Mouse (Mus musculus): ENCODE data around the gene Evi2a.

Evi2a gene

GRCm38 (mm10) chr11:79530333-79530761 lies at the start of gene Evi2a, which contains the start of gene Evi2:
Gene Evi2a, minus strand, starts transcription at chr11:79530609.
Gene Evi2, minus strand, starts transcription at chr11:79530589.
- DNase-seq (ENCODE audit: low read depth): peak; percentile 97

GRCm38 (mm10) chr11:79577741-79578140 lies 47.3 kb upstream of the Evi2a start:
- DNase-seq (ENCODE audit: low read depth): peak; percentile 85

DNA sequence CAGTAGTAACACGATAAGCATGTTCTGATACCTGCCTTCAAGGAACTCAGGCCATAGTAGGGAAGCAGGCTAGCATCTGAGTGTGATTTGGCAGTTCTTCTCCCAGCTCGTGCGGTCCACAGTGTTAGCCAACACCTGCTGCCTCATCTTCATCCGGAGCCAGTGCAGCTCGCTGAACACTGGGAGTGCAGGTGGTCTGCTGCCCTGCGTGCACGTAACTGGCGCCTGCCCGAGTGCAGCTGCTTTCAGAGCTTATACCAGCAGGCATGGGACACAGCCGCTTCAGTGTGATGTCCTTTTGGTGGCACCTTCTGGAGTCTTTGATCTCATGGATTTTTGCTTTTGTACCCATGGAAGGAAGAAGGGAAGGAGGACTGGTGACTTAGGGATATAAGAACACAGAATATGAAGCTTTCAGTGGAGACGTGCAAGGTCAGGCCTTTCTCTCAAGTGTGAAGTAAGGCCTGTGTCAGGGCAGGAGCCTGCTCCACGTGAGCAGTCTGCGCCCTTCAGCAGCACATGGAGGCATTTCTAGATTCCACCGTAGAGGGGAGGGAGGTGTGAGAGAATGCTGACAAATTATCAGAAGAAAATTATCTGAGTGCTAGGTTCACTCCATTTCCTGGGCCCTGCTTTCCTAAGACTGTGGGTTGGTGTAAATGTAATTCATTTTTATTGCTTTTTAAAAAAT lies 45.1 kb upstream of the Evi2a start:
- DNase-seq (ENCODE audit: low read depth): no peak

DNA sequence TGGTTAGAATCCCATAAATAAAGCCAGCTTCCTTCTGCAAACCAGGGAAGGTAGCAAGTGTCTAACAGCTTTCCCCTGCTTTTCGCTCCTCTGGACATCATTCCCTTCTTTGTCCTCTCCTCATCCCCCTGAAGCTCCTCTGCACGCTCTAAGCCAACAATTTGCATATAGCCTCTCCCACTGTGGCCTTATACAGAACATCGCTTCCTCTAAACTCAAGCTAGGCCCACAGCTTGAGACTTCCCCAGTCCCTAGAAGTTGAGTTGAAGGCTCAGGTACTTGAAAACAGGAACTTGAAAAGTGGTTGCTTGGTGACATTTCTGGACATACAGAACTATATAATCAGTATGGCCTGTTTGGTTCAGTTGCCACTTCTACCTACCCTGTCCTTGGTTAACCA lies 43.4 kb upstream of the Evi2a start:
- no peak for DNase-seq (ENCODE audit: low read depth)

- DNase-seq (ENCODE audit: low read depth): no peak
Observed at GRCm38 (mm10) chr11:79570319-79570718, 39.9 kb upstream of the Evi2a start.

DNA sequence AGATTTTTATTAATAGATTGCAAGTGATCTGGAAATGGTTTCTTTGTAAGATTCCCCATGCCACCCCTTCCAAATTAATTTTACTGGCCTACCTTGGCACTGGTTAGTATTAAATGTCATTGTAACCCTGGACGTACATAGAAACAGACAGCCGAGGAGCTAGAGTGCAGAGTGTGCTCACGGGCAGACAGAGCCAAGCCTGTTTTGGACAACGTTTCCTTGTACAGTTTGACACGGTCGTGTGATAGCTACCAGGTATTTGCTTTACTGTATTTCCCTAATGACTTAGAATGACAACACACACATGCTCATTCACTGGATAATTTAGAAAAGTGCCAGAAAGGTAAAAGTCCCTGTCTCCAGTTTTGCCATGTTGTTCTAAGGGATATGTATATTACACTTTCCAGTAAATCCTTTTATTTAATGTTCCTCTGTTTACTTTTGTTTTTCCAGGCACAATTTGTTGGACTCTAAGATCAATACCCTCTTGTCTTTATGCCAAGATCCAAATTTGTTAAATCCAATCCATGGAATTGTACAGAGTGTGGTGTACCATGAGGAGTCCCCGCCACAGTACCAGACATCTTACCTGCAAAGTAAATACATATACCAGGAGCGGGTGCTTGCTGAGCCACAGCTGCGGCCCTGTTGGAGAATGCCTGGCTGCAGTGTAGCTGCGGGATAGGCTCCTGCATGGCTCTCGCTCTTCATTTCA lies 37.9 kb upstream of the Evi2a start:
- no peak for DNase-seq (ENCODE audit: low read depth)

GRCm38 (mm10) chr11:79566947-79567346 lies 36.5 kb upstream of the Evi2a start:
- DNase-seq (ENCODE audit: low read depth): no peak

- DNase-seq (ENCODE audit: low read depth): no peak
Observed at GRCm38 (mm10) chr11:79563493-79563892, 33.1 kb upstream of the Evi2a start.

GRCm38 (mm10) chr11:79560536-79560935 lies 30.1 kb upstream of the Evi2a start:
- no peak for DNase-seq (ENCODE audit: low read depth)

DNA sequence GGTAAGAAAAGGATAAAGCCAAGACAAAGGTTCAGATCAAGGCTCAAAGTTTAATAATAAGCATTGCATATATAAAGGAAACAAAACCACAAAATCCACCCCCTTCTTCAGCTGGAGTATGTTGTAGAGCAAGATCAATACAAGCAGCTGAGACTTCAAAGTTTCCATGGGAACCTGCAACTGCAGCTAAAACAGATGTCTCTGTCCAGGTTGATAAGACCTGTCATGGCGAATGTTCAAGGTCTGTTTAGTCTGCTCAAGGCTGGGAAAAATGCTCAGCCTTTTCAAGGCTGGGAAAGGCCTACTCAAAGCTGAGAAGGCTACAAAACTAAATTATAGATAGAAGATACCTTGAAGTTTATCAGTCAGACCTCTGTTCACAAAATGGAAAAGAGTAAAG lies 22.2 kb upstream of the Evi2a start:
- DNase-seq (ENCODE audit: low read depth): no peak

GRCm38 (mm10) chr11:79536293-79536692 lies 5.9 kb upstream of the Evi2a start:
- no peak for DNase-seq (ENCODE audit: low read depth)

DNA sequence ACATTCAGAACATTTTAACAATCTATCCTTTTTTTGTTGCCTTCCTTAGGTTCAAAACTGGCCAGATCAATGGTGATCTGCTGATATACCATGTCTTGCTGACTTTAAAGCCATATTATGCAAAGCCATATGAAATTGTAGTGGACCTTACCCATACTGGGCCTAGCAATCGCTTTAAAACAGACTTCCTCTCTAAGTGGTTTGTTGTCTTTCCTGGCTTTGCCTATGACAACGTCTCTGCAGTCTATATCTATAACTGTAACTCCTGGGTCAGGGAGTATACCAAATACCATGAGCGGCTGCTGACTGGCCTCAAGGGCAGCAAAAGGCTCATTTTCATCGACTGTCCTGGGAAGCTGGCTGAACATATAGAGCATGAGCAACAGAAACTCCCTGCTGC lies 5.1 kb upstream of the Evi2a start:
- DNase-seq (ENCODE audit: low read depth): peak; percentile 63

GRCm38 (mm10) chr11:79533950-79534690 lies 3.7 kb upstream of the Evi2a start:
- peak; percentile 36 for DNase-seq (ENCODE audit: low read depth)

GRCm38 (mm10) chr11:79533311-79533710 lies 2.9 kb upstream of the Evi2a start:
- no peak for DNase-seq (ENCODE audit: low read depth)

DNA sequence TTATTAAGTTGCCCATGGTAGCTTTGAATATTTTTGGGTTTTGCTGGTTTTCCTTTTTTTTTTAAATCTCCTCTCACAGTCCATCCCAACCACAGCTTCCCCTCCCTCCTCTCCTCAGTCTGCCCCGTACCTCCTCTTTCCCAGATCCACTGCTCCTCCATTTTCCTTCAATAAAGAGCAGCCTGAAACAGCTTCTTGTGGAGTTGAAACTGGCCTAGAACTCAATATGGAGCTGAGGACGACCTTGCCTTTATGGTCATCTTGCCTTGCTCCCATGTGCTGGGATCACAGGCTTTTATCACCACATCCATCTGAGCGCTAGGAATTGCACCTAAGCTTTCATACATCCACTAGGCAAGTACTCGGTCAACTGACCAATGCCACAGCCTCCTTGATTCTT lies 1.1 kb upstream of the Evi2a start:
- DNase-seq (ENCODE audit: low read depth): no peak

GRCm38 (mm10) chr11:79530774-79531173 lies 365 bp upstream of the Evi2a start:
- DNase-seq (ENCODE audit: low read depth): no peak

DNA sequence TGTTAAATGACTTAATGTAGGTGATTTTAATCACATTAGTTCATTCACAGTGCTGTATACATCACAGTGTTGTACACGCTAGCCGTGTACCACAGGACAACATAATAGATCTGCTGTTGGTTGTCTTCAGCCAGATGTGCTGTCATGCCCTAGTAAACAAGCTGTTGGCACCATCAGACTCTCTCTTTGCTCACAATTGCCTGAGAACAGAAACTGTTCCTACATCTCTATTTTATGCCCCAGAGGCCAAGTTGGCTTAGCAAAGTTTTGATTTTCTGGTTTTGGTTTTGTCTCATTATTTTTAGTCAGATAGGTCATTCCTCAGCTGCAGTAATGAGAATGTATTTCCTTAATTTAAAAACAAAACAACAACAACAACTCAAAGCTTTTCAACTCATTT lies 673 bp downstream of the Evi2a start:
- DNase-seq (ENCODE audit: low read depth): no peak

GRCm38 (mm10) chr11:79529226-79529625 lies 1.2 kb downstream of the Evi2a start:
- no peak for DNase-seq (ENCODE audit: low read depth)

DNA sequence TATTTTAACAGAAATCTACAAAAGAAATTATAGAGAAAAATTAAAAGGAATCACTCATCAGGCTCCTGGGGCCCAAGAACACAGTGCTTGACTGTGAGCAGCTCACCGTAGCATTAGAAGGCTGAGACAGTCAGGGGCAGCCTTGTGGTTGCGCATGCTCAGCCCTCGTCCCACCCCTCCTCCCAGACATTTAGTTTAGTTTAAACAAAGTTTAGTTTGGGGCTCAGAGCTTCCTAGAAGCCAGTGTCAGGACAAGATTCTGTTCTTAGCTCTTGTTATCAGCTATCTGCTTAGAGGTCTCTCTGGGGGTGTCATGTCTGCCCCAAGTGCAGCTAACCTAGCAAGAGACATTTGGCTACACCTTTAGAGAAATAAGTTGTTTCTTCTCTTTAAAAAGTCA lies 1.8 kb downstream of the Evi2a start:
- DNase-seq (ENCODE audit: low read depth): no peak

GRCm38 (mm10) chr11:79527739-79528384 lies 2.5 kb downstream of the Evi2a start:
- peak; percentile 88 for DNase-seq (ENCODE audit: low read depth)

GRCm38 (mm10) chr11:79527015-79527738 lies 3.2 kb downstream of the Evi2a start:
- no peak for DNase-seq (ENCODE audit: low read depth)

GRCm38 (mm10) chr11:79526549-79526948 lies 3.9 kb downstream of the Evi2a start:
- DNase-seq (ENCODE audit: low read depth): no peak

Data from 416B (cell line).